Mouse (Mus musculus): ENCODE data around the gene Magea6.
"Not testable (repeated sequence)": the region's sequence is repeated elsewhere in the genome, so short reads cannot be mapped to it uniquely, and the experiment has no call there.

DNA sequence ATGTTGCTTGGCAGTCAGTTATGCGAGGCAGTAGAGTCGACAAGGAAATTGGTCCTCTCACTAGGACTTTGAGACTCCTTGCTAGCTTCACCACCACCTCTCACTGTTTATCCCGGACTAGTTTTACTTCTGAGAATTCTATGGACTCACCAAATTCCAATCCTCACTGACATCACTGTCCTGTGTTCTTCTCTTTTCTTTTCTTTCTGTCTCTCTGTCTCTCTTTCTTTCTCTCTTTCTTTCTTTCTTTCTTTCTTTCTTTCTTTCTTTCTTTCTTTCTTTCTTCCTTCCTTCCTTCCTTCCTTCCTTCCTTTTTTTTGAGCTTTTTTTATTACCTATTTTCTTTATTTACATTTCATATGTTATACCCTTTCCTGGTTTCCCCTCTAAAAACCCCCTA is 45.6 kb downstream of the Magea6 start, which contains the start of gene Cldn34b1:
- TF ChIP-seq POLR2A (IDR thresholded peaks at IDR 0.05; ENCODE audit: control insufficient read depth, low read depth, low read length); CTCF (IDR thresholded peaks at IDR 0.05; ENCODE audit: control insufficient read depth, insufficient read depth, insufficient replicate concordance, low read depth, low read length): not testable (repeated sequence)

Measured in testis, adult 2 months (tissue).